Mouse (Mus musculus) liver, embryonic 16.5 days (tissue): ENCODE data around the gene Samd8. TPM values are rescaled to one million over a fixed set of nuclear protein-coding genes. Genes with fewer than 3 reads are reported as not detected.

ENCODE experiments used
- ATAC-seq: fragments of 200-750 bp; cut with Nextera tagmentation; 2 replicates; pipeline ENCODE4 v1.8.0; 2017; ENCODE audit warnings: low read depth, mild to moderate bottlenecking, moderate number of reproducible peaks, moderate library complexity
- H3K27ac ChIP-seq: fragments of 300-500 bp; sonication (generic); 2 replicates; pipeline ENCODE4 v1.5.1; 2014; ENCODE audit warnings: mild to moderate bottlenecking, low read length
- H3K27me3 ChIP-seq: fragments of 300-500 bp; sonication (generic); 2 replicates; pipeline ENCODE4 v1.6.1; 2014; ENCODE audit warnings: low read depth, low read length, mixed read lengths; ENCODE audit not compliant: control insufficient read depth, insufficient read depth
- H3K36me3 ChIP-seq: fragments of 300-500 bp; sonication (generic); 2 replicates; pipeline ENCODE4 v1.6.1; 2014; ENCODE audit warnings: mild to moderate bottlenecking; ENCODE audit not compliant: control insufficient read depth, insufficient read depth
- H3K4me1 ChIP-seq: fragments of 300-500 bp; sonication (generic); 2 replicates; pipeline ENCODE4 v1.6.1; 2014; ENCODE audit warnings: low read depth, low read length, mixed read lengths; ENCODE audit not compliant: control insufficient read depth
- H3K4me2 ChIP-seq: fragments of 300-500 bp; sonication (generic); 2 replicates; pipeline ENCODE4 v1.6.1; 2014; ENCODE audit warnings: low read depth, low read length, mixed read lengths
- H3K4me3 ChIP-seq: fragments of 300-500 bp; sonication (generic); 2 replicates; pipeline ENCODE4 v1.5.1; 2014; ENCODE audit warnings: low read depth, mild to moderate bottlenecking, low read length
- H3K9ac ChIP-seq: fragments of 300-500 bp; sonication (generic); 2 replicates; pipeline ENCODE4 v1.6.1; 2014; ENCODE audit warnings: low read depth, low read length
- H3K9me3 ChIP-seq: fragments of 300-500 bp; sonication (generic); replicated peaks from 2 replicates; pipeline ENCODE4 v1.6.1; 2016; ENCODE audit warnings: low read length; ENCODE audit not compliant: control insufficient read depth
- WGBS: fragments of 180-500 bp; shearing (Covaris S2); extraction: QIAGEN DNeasy Blood & Tissue Kit; methylation state at CpG from one replicate; pipeline ENCODE4 v1.1.7; 2014; ENCODE audit not compliant: insufficient replicate concordance; 5-methylcytosine and 5-hydroxymethylcytosine counted together
- polyA plus RNA-seq: library from polyadenylated mRNA; unstranded; fragments of >200 nt; fragmentation: Nextera tagmentation; extraction: Ambion mirVana; gene quantifications from 2 replicates; pipeline ENCODE4 v1.2.1, GENCODE M21; 2015

Gene Samd8
- polyA plus RNA-seq, 1 experiment from 2014 or later = 3.9 TPM

GRCm38 (mm10) chr14:21813216-21813615, 62.9 kb downstream of the Samd8 start:
- Histone ChIP-seq H3K27ac (peak overlapping the region; percentile 50), H3K9ac (no peak overlapping the region), H3K4me2 (no peak overlapping the region), H3K4me1 (peaks cover 11% of the 10 kb centered on the region), H3K36me3 (no peaks in the 10 kb centered on the region), H3K27me3 (no peaks in the 10 kb centered on the region), H3K4me3 (no peak overlapping the region), H3K9me3 (no peaks in the 10 kb centered on the region)
- ATAC-seq = peak; percentile 28
- WGBS = 26% methylated on average over 4 of the region's 4 CpGs

- Histone ChIP-seq H3K4me3 (no peak overlapping the region), H3K27ac (peak overlapping the region; percentile 50), H3K9me3 (no peaks in the 10 kb centered on the region), H3K9ac (no peak overlapping the region), H3K4me1 (peaks cover 11% of the 10 kb centered on the region), H3K36me3 (no peaks in the 10 kb centered on the region), H3K27me3 (no peaks in the 10 kb centered on the region), H3K4me2 (no peak overlapping the region)
- 48% methylated on average over 3 of the region's 3 CpGs for WGBS
- ATAC-seq = no peak
Measured at GRCm38 (mm10) chr14:21813847-21814246, 63.5 kb downstream of the Samd8 start.

- H3K4me1 ChIP-seq = peaks cover 11% of the 10 kb centered on the region
- no peak overlapping the region for H3K4me2 ChIP-seq
- no peaks in the 10 kb centered on the region for H3K36me3 ChIP-seq
- ATAC-seq = no peak
- no peak overlapping the region for H3K4me3 ChIP-seq
- H3K9ac ChIP-seq = no peak overlapping the region
- H3K9me3 ChIP-seq = no peaks in the 10 kb centered on the region
- no peak overlapping the region for H3K27ac ChIP-seq
- H3K27me3 ChIP-seq = no peaks in the 10 kb centered on the region
- WGBS = 72% methylated on average over 4 of the region's 4 CpGs
Measured at GRCm38 (mm10) chr14:21814606-21815005, 64.3 kb downstream of the Samd8 start.

- H3K9ac ChIP-seq = no peak overlapping the region
- no peaks in the 10 kb centered on the region for H3K27me3 ChIP-seq
- H3K9me3 ChIP-seq = no peaks in the 10 kb centered on the region
- no peaks in the 10 kb centered on the region for H3K36me3 ChIP-seq
- no peak overlapping the region for H3K27ac ChIP-seq
- 61% methylated on average over 3 of the region's 3 CpGs for WGBS
- ATAC-seq = no peak
- peaks cover 11% of the 10 kb centered on the region for H3K4me1 ChIP-seq
- no peak overlapping the region for H3K4me3 ChIP-seq
- H3K4me2 ChIP-seq = no peak overlapping the region
Measured at GRCm38 (mm10) chr14:21816255-21816654, 65.9 kb downstream of the Samd8 start.

GRCm38 (mm10) chr14:21817453-21817852, 67.1 kb downstream of the Samd8 start:
- Histone ChIP-seq H3K9ac (no peak overlapping the region), H3K36me3 (no peaks in the 10 kb centered on the region), H3K4me1 (peaks cover 16% of the 10 kb centered on the region), H3K4me3 (no peak overlapping the region), H3K27ac (no peak overlapping the region), H3K4me2 (no peak overlapping the region), H3K27me3 (no peaks in the 10 kb centered on the region), H3K9me3 (no peaks in the 10 kb centered on the region)
- WGBS = 61% methylated on average over 4 of the region's 4 CpGs
- no peak for ATAC-seq

- H3K36me3 ChIP-seq = no peaks in the 10 kb centered on the region
- H3K4me2 ChIP-seq = no peak overlapping the region
- H3K4me3 ChIP-seq = no peak overlapping the region
- WGBS = 79% methylated on average over 4 of the region's 4 CpGs
- H3K27me3 ChIP-seq = no peaks in the 10 kb centered on the region
- no peak overlapping the region for H3K27ac ChIP-seq
- no peak for ATAC-seq
- H3K4me1 ChIP-seq = peaks cover 24% of the 10 kb centered on the region
- H3K9me3 ChIP-seq = no peaks in the 10 kb centered on the region
- no peak overlapping the region for H3K9ac ChIP-seq
Measured at GRCm38 (mm10) chr14:21820880-21821505, 70.7 kb downstream of the Samd8 start.

GRCm38 (mm10) chr14:21822307-21822706, 72.0 kb downstream of the Samd8 start:
- no peak overlapping the region for H3K4me3 ChIP-seq
- H3K4me2 ChIP-seq = no peak overlapping the region
- 48% methylated on average over 7 of the region's 7 CpGs for WGBS
- H3K9me3 ChIP-seq = no peaks in the 10 kb centered on the region
- H3K4me1 ChIP-seq = peaks cover 34% of the 10 kb centered on the region
- H3K36me3 ChIP-seq = no peaks in the 10 kb centered on the region
- H3K9ac ChIP-seq = no peak overlapping the region
- no peaks in the 10 kb centered on the region for H3K27me3 ChIP-seq
- H3K27ac ChIP-seq = peak overlapping the region; percentile 96
- no peak for ATAC-seq

- peak overlapping the region; percentile 39 for H3K4me2 ChIP-seq
- no peaks in the 10 kb centered on the region for H3K36me3 ChIP-seq
- no peaks in the 10 kb centered on the region for H3K9me3 ChIP-seq
- H3K4me3 ChIP-seq = peak overlapping the region; percentile 11; the same call in 1 of the 2 replicates
- no peaks in the 10 kb centered on the region for H3K27me3 ChIP-seq
- H3K9ac ChIP-seq = peak overlapping the region; percentile 56
- peak overlapping the region; percentile 96 for H3K27ac ChIP-seq
- H3K4me1 ChIP-seq = peaks cover 34% of the 10 kb centered on the region
- 10% methylated on average over 7 of the region's 7 CpGs for WGBS
- ATAC-seq = peak; percentile 92
Measured at GRCm38 (mm10) chr14:21822795-21823374, 72.6 kb downstream of the Samd8 start.

- 66% methylated on average over 7 of the region's 7 CpGs for WGBS
- no peak for ATAC-seq
- Histone ChIP-seq H3K27ac (no peak overlapping the region; the same call in 1 of the 2 replicates), H3K9me3 (no peaks in the 10 kb centered on the region), H3K27me3 (no peaks in the 10 kb centered on the region), H3K4me1 (peaks cover 34% of the 10 kb centered on the region), H3K4me2 (no peak overlapping the region), H3K36me3 (no peaks in the 10 kb centered on the region), H3K9ac (no peak overlapping the region), H3K4me3 (no peak overlapping the region)
Measured at GRCm38 (mm10) chr14:21823897-21824296, 73.6 kb downstream of the Samd8 start.
